Comparison of ENCODE assay signal across 13 mouse cellular contexts in genomic region chr10:92307861-92308260, GRCm38 (mm10).
DNase-seq lines count a peak whose midpoint lies in the region; ATAC-seq and TF ChIP-seq lines count a peak whose summit lies in the region.
"Had no signal": no experiment of that assay in that cellular context is flagged by ENCODE, and none has a peak within 500 bp of the region (broad histone marks: within the 10 kb centered on the region; RNA-seq: fewer than 3 reads in every experiment).

No protein-coding gene starts in this region.

- in situ Hi-C loops in CH12.LX (cut with MboI; ENCODE audit: low pct_ligation_motif_present, low pct_unique_long_range_greater_than_20kb, low sequenced_read_pairs) = loop anchor here (25.0 kb wide), 1 partner anchor 704 kb away; no protein-coding TSS in a partner anchor

- no peak overlapping the region for H3K9ac ChIP-seq in forebrain, embryonic 14.5 days (ENCODE audit: low read length)
- H3K9ac ChIP-seq in forebrain, embryonic 12.5 days = no peak overlapping the region
- no peak overlapping the region for H3K9ac ChIP-seq in CH12.LX (ENCODE audit: insufficient read depth, low read depth)
- H3K9ac ChIP-seq: heart, embryonic 15.5 days; limb, embryonic 13.5 days; neural tube, embryonic 12.5 days had no signal

- no peaks in the 10 kb centered on the region for H3K27me3 ChIP-seq in forebrain, embryonic 14.5 days (replicated peaks; ENCODE audit: control insufficient read depth, insufficient read depth, low read length)
- H3K27me3 ChIP-seq in forebrain, embryonic 12.5 days = 0 out of 2 replicates have a peak, but pooled peaks cover 4% of the 10 kb centered on the region
- no peaks in the 10 kb centered on the region for H3K27me3 ChIP-seq in CH12.LX (replicated peaks)
- H3K27me3 ChIP-seq: heart, embryonic 15.5 days; limb, embryonic 13.5 days; neural tube, embryonic 12.5 days had no signal

- WGBS in forebrain, embryonic 14.5 days = 22% methylated on average over 3 of the region's 3 CpGs
- 38% methylated on average over 3 of the region's 3 CpGs for WGBS in forebrain, embryonic 12.5 days

- H3K4me2 ChIP-seq in forebrain, embryonic 14.5 days (ENCODE audit: low read length) = no peak overlapping the region
- H3K4me2 ChIP-seq in forebrain, embryonic 12.5 days = no peak overlapping the region
- no peak overlapping the region for H3K4me2 ChIP-seq in CH12.LX (ENCODE audit: insufficient read depth, low read depth, poor library complexity, severe bottlenecking)
- H3K4me2 ChIP-seq: heart, embryonic 15.5 days; limb, embryonic 13.5 days; neural tube, embryonic 12.5 days had no signal

- no peaks in the 10 kb centered on the region for H3K36me3 ChIP-seq in forebrain, embryonic 14.5 days (ENCODE audit: control insufficient read depth, insufficient read depth, low read length)
- no peaks in the 10 kb centered on the region for H3K36me3 ChIP-seq in forebrain, embryonic 12.5 days (replicated peaks)
- H3K36me3 ChIP-seq in CH12.LX (replicated peaks in 1 of 2; ENCODE audit: control insufficient read depth in 1 of 2, insufficient read depth in 1 of 2, low read length in 1 of 2) = no peaks in the 10 kb centered on the region
- H3K36me3 ChIP-seq: heart, embryonic 15.5 days; limb, embryonic 13.5 days; neural tube, embryonic 12.5 days had no signal

- H3K4me1 ChIP-seq in forebrain, embryonic 14.5 days (ENCODE audit: control insufficient read depth, insufficient read depth, low read length) = no peaks in the 10 kb centered on the region
- no peaks in the 10 kb centered on the region for H3K4me1 ChIP-seq in forebrain, embryonic 12.5 days
- H3K4me1 ChIP-seq in CH12.LX (ENCODE audit: control insufficient read depth in 1 of 2, insufficient read depth in 2 of 2) = no peaks in the 10 kb centered on the region
- H3K4me1 ChIP-seq: heart, embryonic 15.5 days; limb, embryonic 13.5 days; neural tube, embryonic 12.5 days had no signal

- no peak for ATAC-seq in forebrain, embryonic 14.5 days
- ATAC-seq in forebrain, embryonic 12.5 days (ENCODE audit: low FRiP score) = no peak
- no peak for ATAC-seq in erythroblast, adult 5-6 weeks (replicated peaks; ENCODE audit: low FRiP score, poor library complexity, severe bottlenecking)

- TF ChIP-seq CTCF in layer of hippocampus, adult 2 months (conservative IDR thresholded peaks at IDR 0.05) = peak; percentile 91
- TF ChIP-seq CTCF in CH12.LX (conservative IDR thresholded peaks at IDR 0.05 in 1 of 2, IDR thresholded peaks at IDR 0.05 in 1 of 2; ENCODE audit: low read depth in 2 of 2, low read length in 2 of 2) = peak in 1 of 2 experiments; percentile 34; a peak in 2 of 4 replicates

- no peak for TF ChIP-seq POLR2A in CH12.LX (IDR thresholded peaks at IDR 0.05; ENCODE audit: low read depth, low read length)

- TF ChIP-seq RAD21 in CH12.LX (IDR thresholded peaks at IDR 0.05; ENCODE audit: low read depth, low read length) = peak; percentile 10

- dilution Hi-C loops in CH12.LX (cut with MboI; ENCODE audit: extremely low pct_ligation_motif_present, extremely low pct_unique_long_range_greater_than_20kb, low sequenced_read_pairs) = no loop called here

- peak; percentile 75 for DNase-seq in forebrain, embryonic 14.5 days (ENCODE audit: low spot score)
- DNase-seq in layer of hippocampus, adult 2 months (ENCODE audit: low spot score in 2 of 2) = peak; percentile 51 to 59
- DNase-seq in layer of hippocampus, postnatal 36 days = no peak
- peak; percentile 22 for DNase-seq in CH12.LX (ENCODE audit: extremely low read depth)
- peak; percentile 54 for DNase-seq in embryo, embryonic 11 days
- DNase-seq in adrenal gland, postnatal 4 days (ENCODE audit: low spot score in 2 of 2) = no peak
- DNase-seq: cerebellum, postnatal 36 days; thymus, postnatal 14 days had no signal

- no peak overlapping the region for H3K27ac ChIP-seq in forebrain, embryonic 14.5 days (ENCODE audit: low read depth, low read length)
- no peak overlapping the region for H3K27ac ChIP-seq in forebrain, embryonic 12.5 days
- no peak overlapping the region for H3K27ac ChIP-seq in layer of hippocampus, adult 2 months
- H3K27ac ChIP-seq in CH12.LX (ENCODE audit: insufficient read depth, low read depth) = no peak overlapping the region
- H3K27ac ChIP-seq: heart, embryonic 15.5 days; limb, embryonic 13.5 days; neural tube, embryonic 12.5 days had no signal

- no peaks in the 10 kb centered on the region for H3K79me2 ChIP-seq in CH12.LX (replicated peaks; ENCODE audit: control insufficient read depth, extremely low read depth, insufficient read depth, poor library complexity, severe bottlenecking)

- H3K9me3 ChIP-seq in forebrain, embryonic 14.5 days (replicated peaks; ENCODE audit: control insufficient read depth, low read length) = no peaks in the 10 kb centered on the region
- H3K9me3 ChIP-seq in forebrain, embryonic 12.5 days = no peaks in the 10 kb centered on the region
- H3K9me3 ChIP-seq in CH12.LX (replicated peaks; ENCODE audit: low read length) = peaks cover 10% of the 10 kb centered on the region
- H3K9me3 ChIP-seq: heart, embryonic 15.5 days; limb, embryonic 13.5 days; neural tube, embryonic 12.5 days had no signal

- no peak for TF ChIP-seq EP300 in CH12.LX (IDR thresholded peaks at IDR 0.05; ENCODE audit: low read length)

- H3K4me3 ChIP-seq in forebrain, embryonic 14.5 days (ENCODE audit: low read depth, low read length) = no peak overlapping the region
- no peak overlapping the region for H3K4me3 ChIP-seq in forebrain, embryonic 12.5 days (replicated peaks)
- H3K4me3 ChIP-seq in layer of hippocampus, adult 2 months = no peak overlapping the region
- no peak overlapping the region for H3K4me3 ChIP-seq in CH12.LX (replicated peaks in 1 of 3; ENCODE audit: low read depth in 2 of 3, low read length in 2 of 3, poor library complexity in 1 of 3)
- H3K4me3 ChIP-seq: heart, embryonic 15.5 days; limb, embryonic 13.5 days; neural tube, embryonic 12.5 days had no signal

TF ChIP-seq in CH12.LX, 34 proteins besides CTCF, POLR2A, EP300 and RAD21:
- TF ChIP-seq SMC3 (IDR thresholded peaks at IDR 0.05; ENCODE audit: low read depth, low read length) (peak; percentile 28), E2F4 (IDR thresholded peaks at IDR 0.05; ENCODE audit: insufficient replicate concordance, low read depth, low read length) (no peak)

Comparison
In these comparisons a context has a peak if more than half of its experiments do, and no peak if none do; other contexts are left out.
1. DNase-seq: peak in forebrain, embryonic 14.5 days (single experiment), layer of hippocampus, adult 2 months (2 of 2), CH12.LX (single experiment) and embryo, embryonic 11 days (single experiment); none in layer of hippocampus, postnatal 36 days (0 of 2) and adrenal gland, postnatal 4 days (0 of 2).